In the genomic region with DNA sequence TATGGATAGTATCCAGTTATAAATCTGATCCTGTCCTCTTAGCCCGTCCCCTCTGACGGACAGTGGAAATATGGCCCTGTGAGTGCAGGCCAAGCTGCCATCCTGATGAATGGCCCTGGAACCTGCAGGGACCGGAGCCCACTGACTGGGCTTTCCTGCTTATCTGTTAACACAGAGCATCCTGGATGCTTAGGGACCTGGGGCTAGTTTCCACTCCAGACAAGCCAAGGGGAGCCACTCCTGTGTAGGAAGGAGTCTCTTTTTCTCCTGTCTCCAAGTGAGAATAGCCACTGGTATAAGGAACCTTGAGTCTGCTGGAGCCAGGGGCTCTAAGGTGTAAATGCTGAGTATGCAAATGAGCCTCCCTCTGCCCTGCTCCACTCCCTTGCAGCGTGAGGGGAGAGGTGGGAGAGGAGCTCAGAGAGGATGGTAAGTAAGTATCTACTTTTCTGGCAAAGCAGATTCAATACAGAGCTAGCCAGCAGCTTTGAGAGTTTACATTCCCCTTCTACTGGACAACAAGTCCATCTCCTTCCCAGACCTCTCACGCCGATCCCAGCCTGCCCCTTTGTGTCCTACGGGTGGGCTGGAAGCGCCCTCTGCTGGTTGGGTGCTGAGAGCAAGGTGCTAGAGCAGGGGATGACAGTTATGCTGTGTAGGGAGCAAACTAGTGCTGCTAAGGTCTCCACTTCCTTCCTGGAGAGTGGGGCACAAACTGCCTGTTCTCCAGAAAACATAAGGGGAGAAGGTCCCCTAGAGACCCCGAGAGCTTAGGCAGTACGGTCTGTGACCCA, we compare ENCODE assay signal across 8 mouse cellular contexts. TPM values are rescaled to one million over a fixed set of nuclear protein-coding genes. Genes with fewer than 3 reads are reported as not detected.
DNase-seq lines count a peak whose midpoint lies in the region; ATAC-seq and TF ChIP-seq lines count a peak whose summit lies in the region.

No protein-coding gene starts in this region.

- ATAC-seq in common myeloid progenitor, adult 5-6 weeks (replicated peaks; ENCODE audit: low read depth, poor library complexity, severe bottlenecking) = peak; percentile 70
- peak; percentile 48; the same call in 1 of the 2 replicates for ATAC-seq in intestine, embryonic 14.5 days (replicated peaks; ENCODE audit: low FRiP score, low TSS enrichment, low read depth)
- peak; percentile 62 for ATAC-seq in megakaryocyte-erythroid progenitor cell, adult 5-6 weeks (replicated peaks; ENCODE audit: low FRiP score, low TSS enrichment, poor library complexity, severe bottlenecking)
- ATAC-seq in activated CD4-positive, CD25-positive, alpha-beta regulatory T cell, adult 4 months = no peak

- no peaks in the 10 kb centered on the region for H3K27me3 ChIP-seq in intestine, embryonic 14.5 days (replicated peaks; ENCODE audit: control insufficient read depth, insufficient read depth, low read length)
- no peaks in the 10 kb centered on the region for H3K27me3 ChIP-seq in small intestine, adult 2 months (ENCODE audit: control insufficient read depth, insufficient read depth, low read length)

- TF ChIP-seq CTCF in small intestine, adult 2 months (IDR thresholded peaks at IDR 0.05; ENCODE audit: extremely low read depth, insufficient read length, insufficient replicate concordance, low read depth, low read length) = peak; percentile 80; the same call in 1 of the 2 replicates

- no peak for TF ChIP-seq POLR2A in small intestine, adult 2 months (IDR thresholded peaks at IDR 0.05; ENCODE audit: low read depth, low read length)

- H3K27ac ChIP-seq in intestine, embryonic 14.5 days (ENCODE audit: low read depth) = peak overlapping the region; percentile 43; the same call in 1 of the 2 replicates
- H3K27ac ChIP-seq in small intestine, adult 2 months (ENCODE audit: insufficient read depth, low read depth, low read length) = no peak overlapping the region; the same call in 1 of the 2 replicates

- 29% methylated on average over 10 of the region's 10 CpGs for WGBS in intestine, embryonic 14.5 days
- WGBS in small intestine, adult 2 months = 44% methylated on average over 10 of the region's 10 CpGs

- peaks cover 27% of the 10 kb centered on the region for H3K36me3 ChIP-seq in intestine, embryonic 14.5 days (ENCODE audit: control insufficient read depth, insufficient read depth, low read length)
- H3K36me3 ChIP-seq in small intestine, adult 2 months (ENCODE audit: control insufficient read depth, insufficient read depth, low read length) = no peaks in the 10 kb centered on the region

- intact Hi-C loops in left cerebral cortex, postnatal 10 days (cut with DNase I) = loop anchor here (2.0 kb wide), 1 partner anchor 68 kb away; no protein-coding TSS in a partner anchor

- no peak overlapping the region for H3K4me2 ChIP-seq in intestine, embryonic 14.5 days (ENCODE audit: low read length)

- H3K9ac ChIP-seq in intestine, embryonic 14.5 days (ENCODE audit: low read length) = no peak overlapping the region

- peak; percentile 75 to 88 for DNase-seq in adrenal gland, adult (ENCODE audit: inconsistent age in 2 of 2, low spot score in 1 of 2)
- DNase-seq in gastrocnemius, postnatal 25 days = peak; percentile 71
- DNase-seq in intestine, embryonic 14.5 days (ENCODE audit: low spot score) = peak; percentile 82
- DNase-seq in left cerebral cortex, postnatal 10 days (ENCODE audit: extremely low spot score in 1 of 2, low spot score in 2 of 2) = peak; percentile 53 to 86

- H3K4me1 ChIP-seq in intestine, embryonic 14.5 days (replicated peaks; ENCODE audit: control insufficient read depth, insufficient read depth, low read length) = no peaks in the 10 kb centered on the region; the same call in 1 of the 2 replicates
- H3K4me1 ChIP-seq in small intestine, adult 2 months (ENCODE audit: control insufficient read depth, insufficient read depth, insufficient read length, low read length) = no peaks in the 10 kb centered on the region; the same call in 1 of the 2 replicates

- no peak overlapping the region for H3K4me3 ChIP-seq in intestine, embryonic 14.5 days (ENCODE audit: low read depth, low read length)
- H3K4me3 ChIP-seq in small intestine, adult 2 months (ENCODE audit: low read depth, low read length) = no peak overlapping the region

- no peaks in the 10 kb centered on the region for H3K9me3 ChIP-seq in intestine, embryonic 14.5 days (ENCODE audit: control insufficient read depth, low read length)

RNA-seq across cellular contexts. Expression of a gene that starts 24.7 kb away (rescaled TPM):
- 0.64 and 1.1 TPM in 2 replicates for total RNA-seq in common myeloid progenitor, adult 5-6 weeks (2017)
- 1 to 10 TPM; 1.3 TPM for total RNA-seq in gastrocnemius, postnatal 25 days (2021)
- 1.6 and 2.1 TPM in 2 replicates for polyA plus RNA-seq in intestine, embryonic 14.5 days (2014; fragmentation: Nextera tagmentation; extraction: Ambion mirVana)
- total RNA-seq in left cerebral cortex, postnatal 10 days (2021) = 10 to 100 TPM; 12.7 to 14.3 TPM
- total RNA-seq in megakaryocyte-erythroid progenitor cell, adult 5-6 weeks (2014; fragmentation: Nextera tagmentation) = 0.11 TPM in 1 of 2 replicates, not detected in the other
- total RNA-seq in megakaryocyte-erythroid progenitor cell, adult 5-6 weeks (2017) = not detected in 2 replicates
- polyA plus RNA-seq in small intestine, adult 2 months (2012; rRNA removed) = 1.7 and 2.4 TPM in 2 replicates
- not detected for polyA plus RNA-seq in activated CD4-positive, CD25-positive, alpha-beta regulatory T cell, adult 4 months (2017; shearing (Covaris generic))
